Mouse (Mus musculus): ENCODE data around the gene Tmem54. TPM values are rescaled to one million over a fixed set of nuclear protein-coding genes. Genes with fewer than 3 reads are reported as not detected.

Gene Tmem54
- not detected in 2 replicates for polyA plus RNA-seq (2015; fragmentation: Nextera tagmentation; extraction: Ambion mirVana)

DNA sequence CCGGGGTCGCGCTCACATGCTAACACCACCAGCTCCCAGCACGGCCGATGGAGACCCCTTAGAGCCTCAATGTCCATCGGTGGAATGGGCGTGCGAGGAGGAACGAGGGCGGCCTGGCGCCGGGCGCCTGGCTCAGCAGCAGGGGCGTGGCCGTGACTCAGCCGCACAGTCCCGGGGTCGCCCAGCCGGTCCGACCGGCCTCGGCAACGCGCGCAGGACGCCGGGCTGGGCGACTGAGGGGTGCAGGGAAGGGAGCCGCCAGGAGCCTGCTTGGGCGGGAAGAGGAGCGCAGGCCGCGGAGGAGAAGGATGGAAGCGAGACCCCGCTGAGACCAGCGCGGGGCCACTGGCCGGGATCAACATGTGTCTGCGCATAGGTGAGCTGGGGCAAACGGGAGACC, at the start of gene Tmem54:
Gene Tmem54 (plus strand): TSS at position 193 of the 400 bp plus-strand sequence.
- Histone ChIP-seq H3K4me3 (replicated peaks; ENCODE audit: low read length) (0 out of 2 replicates have a peak within 1 kb of the TSS, but pooled peaks have one; percentile 16), H3K27ac (ENCODE audit: low read length) (no peak within 1 kb of the TSS), H3K9me3 (ENCODE audit: control insufficient read depth, low read length) (no peaks in the 10 kb centered on the region), H3K36me3 (ENCODE audit: control insufficient read depth, insufficient read depth) (no peaks in the 10 kb centered on the region), H3K9ac (replicated peaks; ENCODE audit: low read depth, low read length) (no peak within 1 kb of the TSS), H3K27me3 (replicated peaks; ENCODE audit: control insufficient read depth, insufficient read depth, low read length) (peaks cover 28% of the 10 kb centered on the region), H3K4me1 (replicated peaks; ENCODE audit: control insufficient read depth, insufficient read depth, low read length) (peaks cover 4% of the 10 kb centered on the region), H3K4me2 (ENCODE audit: low read length) (peak within 1 kb of the TSS; percentile 39)
- 2% methylated on average over 39 of the region's 40 CpGs for WGBS
- no peak for ATAC-seq

DNA sequence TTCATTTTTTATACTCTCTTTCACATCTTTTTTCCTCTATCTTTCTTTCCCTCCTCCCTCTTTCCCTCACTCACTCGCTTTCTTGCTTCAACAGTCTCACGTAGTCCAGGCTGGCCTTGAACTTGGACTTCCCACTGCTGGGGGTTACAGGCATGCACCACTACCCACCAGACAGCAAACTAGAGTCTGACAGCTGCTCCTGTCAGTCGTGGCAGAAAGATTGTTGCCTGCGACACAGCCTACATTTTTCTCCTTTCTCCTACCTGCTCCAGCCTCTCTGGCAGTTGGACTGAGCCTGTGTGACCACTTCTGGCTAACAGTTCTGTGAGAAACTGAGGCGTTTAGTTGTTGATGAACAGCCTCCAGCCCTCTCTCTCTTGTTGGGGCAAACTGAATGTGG, 49.8 kb upstream of the Tmem54 start:
- H3K4me1 ChIP-seq (replicated peaks; ENCODE audit: control insufficient read depth, insufficient read depth, low read length), result peaks cover 12% of the 10 kb centered on the region
- WGBS, result 89% methylated on average over 5 of the region's 5 CpGs

DNA sequence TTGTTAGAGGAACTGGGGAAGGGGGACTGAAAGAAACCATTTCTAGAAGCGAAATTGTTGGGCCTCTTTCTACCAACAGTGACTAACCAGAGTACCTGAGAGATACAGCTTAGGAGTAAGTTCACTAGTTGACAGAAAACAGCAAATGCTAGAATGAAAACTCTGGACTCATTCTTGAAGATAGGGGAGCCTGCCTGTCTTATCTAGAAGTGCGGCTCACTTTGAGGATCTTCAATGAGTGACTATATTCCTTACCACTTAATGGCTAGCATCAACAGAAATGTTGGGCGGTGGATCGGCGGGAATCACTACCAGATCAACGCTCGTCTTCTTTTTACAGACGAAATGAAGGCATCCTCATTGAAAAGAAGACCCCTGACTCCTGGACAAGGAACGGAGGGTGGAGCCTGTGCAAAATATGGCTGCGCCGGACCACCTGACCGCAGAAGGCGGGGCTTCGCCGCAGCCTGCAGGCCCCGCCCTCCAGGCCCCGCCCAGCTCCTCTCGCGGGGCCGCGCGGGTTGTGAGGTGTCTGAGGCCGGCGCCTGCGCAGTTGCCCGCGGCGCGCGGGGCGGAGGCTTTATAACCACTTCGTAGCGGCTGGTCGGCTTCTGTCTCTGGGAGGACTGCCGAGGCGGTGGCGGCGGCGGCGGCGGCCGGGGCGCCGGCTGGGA, 47.7 kb upstream of the Tmem54 start:
- H3K27ac ChIP-seq (ENCODE audit: low read length), result peak overlapping the region; percentile 88
- H3K9ac ChIP-seq (replicated peaks; ENCODE audit: low read depth, low read length), result peak overlapping the region; percentile 88
- peaks cover 15% of the 10 kb centered on the region for H3K4me1 ChIP-seq (replicated peaks; ENCODE audit: control insufficient read depth, insufficient read depth, low read length)
- no peaks in the 10 kb centered on the region for H3K27me3 ChIP-seq (replicated peaks; ENCODE audit: control insufficient read depth, insufficient read depth, low read length)
- peak; percentile 97 for ATAC-seq
- H3K4me3 ChIP-seq (replicated peaks; ENCODE audit: low read length), result peak overlapping the region; percentile 85
- H3K9me3 ChIP-seq (ENCODE audit: control insufficient read depth, low read length), result no peaks in the 10 kb centered on the region
- 4% methylated on average over 38 of the region's 44 CpGs for WGBS
- H3K4me2 ChIP-seq (ENCODE audit: low read length), result peak overlapping the region; percentile 95
- no peaks in the 10 kb centered on the region for H3K36me3 ChIP-seq (ENCODE audit: control insufficient read depth, insufficient read depth)

More for the DNA sequence above, 49.8 kb upstream of the Tmem54 start:
- no peak overlapping the region for H3K4me2 ChIP-seq (ENCODE audit: low read length)
- H3K27ac ChIP-seq (ENCODE audit: low read length), result no peak overlapping the region
- H3K27me3 ChIP-seq (replicated peaks; ENCODE audit: control insufficient read depth, insufficient read depth, low read length), result peaks cover 6% of the 10 kb centered on the region
- H3K4me3 ChIP-seq (replicated peaks; ENCODE audit: low read length), result no peak overlapping the region
- H3K9me3 ChIP-seq (ENCODE audit: control insufficient read depth, low read length), result no peaks in the 10 kb centered on the region
- H3K36me3 ChIP-seq (ENCODE audit: control insufficient read depth, insufficient read depth), result no peaks in the 10 kb centered on the region
- no peak overlapping the region for H3K9ac ChIP-seq (replicated peaks; ENCODE audit: low read depth, low read length)
- no peak for ATAC-seq

DNA sequence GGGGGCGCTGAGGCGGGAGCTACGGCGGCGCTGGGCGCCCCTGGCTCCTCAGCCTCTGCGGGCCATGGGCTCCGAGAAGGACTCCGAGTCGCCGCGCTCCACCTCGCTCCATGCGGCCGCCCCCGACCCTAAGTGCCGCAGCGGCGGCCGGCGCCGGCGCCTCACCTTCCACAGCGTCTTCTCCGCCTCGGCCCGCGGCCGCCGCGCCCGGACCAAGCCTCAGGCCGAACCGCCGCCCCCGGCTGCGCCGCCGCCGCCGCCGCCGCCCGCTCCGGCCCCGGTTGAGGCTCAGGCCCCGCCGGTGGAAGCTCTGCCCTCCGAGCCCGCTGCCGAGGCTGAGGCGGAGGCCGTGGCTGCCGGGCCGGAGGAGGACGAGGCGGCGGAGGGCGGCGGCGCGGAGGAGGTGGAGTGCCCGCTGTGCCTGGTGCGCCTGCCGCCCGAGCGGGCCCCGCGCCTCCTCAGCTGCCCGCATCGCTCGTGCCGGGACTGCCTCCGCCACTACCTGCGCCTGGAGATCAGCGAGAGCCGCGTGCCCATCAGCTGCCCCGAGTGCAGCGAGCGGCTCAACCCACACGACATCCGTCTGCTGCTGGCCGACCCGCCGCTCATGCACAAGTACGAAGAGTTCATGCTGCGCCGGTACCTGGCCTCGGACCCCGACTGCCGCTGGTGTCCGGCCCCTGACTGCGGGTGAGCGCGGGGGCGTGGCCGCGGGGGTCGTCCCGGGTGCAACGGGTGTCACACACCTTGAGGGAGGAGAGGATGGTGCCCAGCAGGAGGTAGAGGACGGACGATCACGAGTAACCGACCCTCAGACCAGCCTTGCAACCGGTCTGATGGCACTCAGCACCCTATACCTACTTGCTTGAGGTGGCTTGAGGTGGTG, 46.9 kb upstream of the Tmem54 start, which contains the start of gene Rnf19b:
Gene Rnf19b (plus strand): TSS at position 65 of the 886 bp plus-strand sequence.
- H3K36me3 ChIP-seq (ENCODE audit: control insufficient read depth, insufficient read depth), result no peaks in the 10 kb centered on the region
- peak within 1 kb of the TSS; percentile 85 for H3K4me3 ChIP-seq (replicated peaks; ENCODE audit: low read length)
- peak within 1 kb of the TSS; percentile 88 for H3K27ac ChIP-seq (ENCODE audit: low read length)
- no peaks in the 10 kb centered on the region for H3K9me3 ChIP-seq (ENCODE audit: control insufficient read depth, low read length)
- no peaks in the 10 kb centered on the region for H3K27me3 ChIP-seq (replicated peaks; ENCODE audit: control insufficient read depth, insufficient read depth, low read length)
- H3K4me2 ChIP-seq (ENCODE audit: low read length), result peak within 1 kb of the TSS; percentile 95
- peak within 1 kb of the TSS; percentile 88 for H3K9ac ChIP-seq (replicated peaks; ENCODE audit: low read depth, low read length)
- H3K4me1 ChIP-seq (replicated peaks; ENCODE audit: control insufficient read depth, insufficient read depth, low read length), result peaks cover 15% of the 10 kb centered on the region
- peak; percentile 62 for ATAC-seq
- under 1% methylated on average over 67 of the region's 107 CpGs for WGBS

DNA sequence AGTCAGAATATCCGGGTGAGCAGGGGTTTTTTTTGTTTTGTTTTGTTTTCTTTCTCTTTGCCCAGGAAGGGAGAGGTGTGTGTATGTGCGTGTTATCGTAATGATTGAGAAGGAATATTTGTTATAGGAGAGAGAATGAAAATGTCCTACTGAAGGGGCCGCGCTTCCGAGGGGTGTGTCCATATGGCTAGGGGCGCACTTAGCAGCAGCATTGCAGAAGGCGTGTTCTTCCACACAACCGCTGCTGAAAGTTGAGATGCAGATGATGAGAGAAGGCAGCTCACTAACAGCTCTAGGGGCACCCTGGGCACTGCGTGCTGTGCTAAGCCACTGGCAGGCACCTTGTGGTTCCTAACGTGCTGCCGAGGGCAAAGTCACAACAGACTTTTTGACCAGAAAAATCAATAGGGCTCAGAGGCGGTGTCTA, 46.2 kb upstream of the Tmem54 start:
- H3K36me3 ChIP-seq (ENCODE audit: control insufficient read depth, insufficient read depth), result no peaks in the 10 kb centered on the region
- peaks cover 15% of the 10 kb centered on the region for H3K4me1 ChIP-seq (replicated peaks; ENCODE audit: control insufficient read depth, insufficient read depth, low read length)
- WGBS, result 2% methylated on average over 13 of the region's 13 CpGs
- peak overlapping the region; percentile 85 for H3K4me3 ChIP-seq (replicated peaks; ENCODE audit: low read length)
- peak overlapping the region; percentile 95 for H3K4me2 ChIP-seq (ENCODE audit: low read length)
- no peak for ATAC-seq
- H3K27me3 ChIP-seq (replicated peaks; ENCODE audit: control insufficient read depth, insufficient read depth, low read length), result no peaks in the 10 kb centered on the region
- H3K27ac ChIP-seq (ENCODE audit: low read length), result no peak overlapping the region
- H3K9me3 ChIP-seq (ENCODE audit: control insufficient read depth, low read length), result no peaks in the 10 kb centered on the region
- peak overlapping the region; percentile 88 for H3K9ac ChIP-seq (replicated peaks; ENCODE audit: low read depth, low read length)

DNA sequence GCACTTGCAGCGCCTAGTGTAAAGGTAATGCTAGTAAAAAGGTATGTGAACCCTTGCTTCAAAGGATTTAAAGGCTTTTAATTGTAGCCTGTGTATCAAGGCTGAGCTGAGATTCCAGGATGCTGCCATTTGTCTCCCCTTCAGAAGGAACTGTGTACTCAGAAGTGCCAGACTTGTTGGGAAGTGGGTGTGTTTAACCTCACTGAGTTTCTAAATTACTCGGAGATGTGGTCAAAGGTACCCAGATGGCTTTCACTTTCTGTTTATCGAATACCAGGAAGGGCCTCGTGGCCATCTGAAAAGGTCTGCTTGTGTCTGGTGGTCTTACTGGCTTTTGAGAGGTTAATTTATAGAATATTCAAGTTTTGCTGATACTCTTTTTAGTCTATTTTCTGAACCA, 45.4 kb upstream of the Tmem54 start:
- Histone ChIP-seq H3K9me3 (ENCODE audit: control insufficient read depth, low read length) (no peaks in the 10 kb centered on the region), H3K9ac (replicated peaks; ENCODE audit: low read depth, low read length) (no peak overlapping the region), H3K4me2 (ENCODE audit: low read length) (peak overlapping the region; percentile 95), H3K27ac (ENCODE audit: low read length) (no peak overlapping the region), H3K27me3 (replicated peaks; ENCODE audit: control insufficient read depth, insufficient read depth, low read length) (no peaks in the 10 kb centered on the region), H3K4me3 (replicated peaks; ENCODE audit: low read length) (peak overlapping the region; percentile 85), H3K36me3 (ENCODE audit: control insufficient read depth, insufficient read depth) (no peaks in the 10 kb centered on the region), H3K4me1 (replicated peaks; ENCODE audit: control insufficient read depth, insufficient read depth, low read length) (peaks cover 15% of the 10 kb centered on the region)
- no peak for ATAC-seq
- 57% methylated on average over 4 of the region's 4 CpGs for WGBS

DNA sequence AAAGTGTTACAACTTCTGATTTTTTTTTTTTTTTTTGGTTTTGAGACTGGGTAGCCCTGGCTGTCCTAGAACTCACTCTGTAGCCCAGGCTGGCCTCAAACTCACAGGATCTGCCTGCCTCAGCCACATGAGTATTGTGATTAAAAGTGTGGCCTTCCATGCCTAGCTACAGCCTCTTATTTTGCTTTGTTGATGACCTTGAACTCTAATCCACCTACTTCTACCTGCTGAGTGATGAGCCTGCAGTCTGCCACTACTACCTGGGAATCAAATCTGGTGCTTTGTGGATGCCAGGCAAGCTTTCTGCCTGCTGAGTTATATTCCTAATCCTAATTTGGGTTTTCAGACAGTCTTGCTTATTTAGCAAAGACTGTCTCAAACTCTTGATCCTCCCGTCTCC, 43.9 kb upstream of the Tmem54 start:
- H3K4me3 ChIP-seq (replicated peaks; ENCODE audit: low read length), result no peak overlapping the region
- H3K4me2 ChIP-seq (ENCODE audit: low read length), result no peak overlapping the region
- H3K27ac ChIP-seq (ENCODE audit: low read length), result no peak overlapping the region
- no peaks in the 10 kb centered on the region for H3K36me3 ChIP-seq (ENCODE audit: control insufficient read depth, insufficient read depth)
- ATAC-seq, result no peak
- WGBS, result 87% methylated on average over 1 of the region's 1 CpGs
- peaks cover 15% of the 10 kb centered on the region for H3K4me1 ChIP-seq (replicated peaks; ENCODE audit: control insufficient read depth, insufficient read depth, low read length)
- no peaks in the 10 kb centered on the region for H3K27me3 ChIP-seq (replicated peaks; ENCODE audit: control insufficient read depth, insufficient read depth, low read length)
- no peak overlapping the region for H3K9ac ChIP-seq (replicated peaks; ENCODE audit: low read depth, low read length)
- no peaks in the 10 kb centered on the region for H3K9me3 ChIP-seq (ENCODE audit: control insufficient read depth, low read length)

DNA sequence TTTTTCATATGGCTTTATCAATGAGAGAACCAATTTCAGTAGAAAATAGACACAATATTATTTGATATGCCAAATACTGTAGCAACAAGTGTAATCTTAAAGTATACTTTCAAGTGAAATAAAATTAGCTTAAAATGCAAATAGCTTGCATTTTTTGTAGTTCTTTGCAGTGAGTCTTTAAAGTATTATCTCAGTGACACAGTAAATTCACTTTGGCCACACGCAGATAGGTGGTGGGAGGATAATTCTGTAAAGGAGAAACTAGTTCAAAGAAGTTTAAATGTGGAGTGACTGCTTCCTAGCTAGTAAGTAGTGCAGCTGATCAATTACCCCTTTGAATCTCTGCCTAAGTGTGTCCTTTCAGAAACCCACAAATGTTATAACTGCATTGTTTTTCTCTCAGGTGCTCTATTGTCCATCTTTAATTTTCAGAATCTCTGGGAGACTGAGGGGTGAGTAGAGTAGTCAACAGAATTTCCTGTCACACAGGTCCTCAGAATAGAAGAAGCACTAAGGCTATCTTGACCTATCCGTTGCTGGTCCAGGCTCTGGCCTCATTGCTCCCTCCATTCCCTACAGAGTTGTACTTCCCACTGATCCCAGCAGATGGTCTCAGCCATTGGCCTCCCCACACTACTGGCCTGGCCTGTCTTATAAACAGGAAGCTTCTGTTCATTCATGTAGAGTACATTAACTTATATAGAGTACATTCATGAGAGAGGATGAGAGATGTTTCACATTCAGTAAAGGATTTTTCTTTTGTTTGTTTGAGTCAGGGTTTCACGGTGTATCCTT, 42.9 kb upstream of the Tmem54 start:
- 79% methylated on average over 3 of the region's 3 CpGs for WGBS
- no peak overlapping the region for H3K4me2 ChIP-seq (ENCODE audit: low read length)
- H3K4me3 ChIP-seq (replicated peaks; ENCODE audit: low read length), result no peak overlapping the region
- no peaks in the 10 kb centered on the region for H3K9me3 ChIP-seq (ENCODE audit: control insufficient read depth, low read length)
- no peak for ATAC-seq
- H3K9ac ChIP-seq (replicated peaks; ENCODE audit: low read depth, low read length), result no peak overlapping the region
- H3K36me3 ChIP-seq (ENCODE audit: control insufficient read depth, insufficient read depth), result no peaks in the 10 kb centered on the region
- no peak overlapping the region for H3K27ac ChIP-seq (ENCODE audit: low read length)
- no peaks in the 10 kb centered on the region for H3K27me3 ChIP-seq (replicated peaks; ENCODE audit: control insufficient read depth, insufficient read depth, low read length)
- peaks cover 15% of the 10 kb centered on the region for H3K4me1 ChIP-seq (replicated peaks; ENCODE audit: control insufficient read depth, insufficient read depth, low read length)

Data from forebrain, embryonic 16.5 days (tissue).